Comparison of ENCODE assay signal across 9 mouse cellular contexts in the genomic region with DNA sequence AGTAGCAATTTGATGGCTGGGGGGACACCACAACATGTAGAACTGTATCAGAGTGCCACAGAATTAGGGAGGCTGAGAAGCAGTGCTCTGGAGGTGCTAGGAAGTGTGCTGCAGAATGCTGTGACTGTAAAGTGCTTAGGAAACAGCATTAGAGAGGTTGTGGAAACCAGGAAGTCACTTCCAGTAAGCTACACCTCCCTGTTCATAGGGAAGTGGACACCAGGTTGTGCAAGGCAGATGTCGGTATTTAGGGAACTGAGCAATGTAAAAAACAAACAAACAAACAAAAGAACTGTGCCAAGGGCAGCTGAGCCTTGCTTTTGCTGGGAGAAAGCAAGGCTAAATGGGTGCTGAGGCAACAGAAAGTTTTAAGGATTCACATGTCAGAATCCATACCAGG.
"Had no signal": no experiment of that assay in that cellular context is flagged by ENCODE, and none has a peak within 500 bp of the region (broad histone marks: within the 10 kb centered on the region; RNA-seq: fewer than 3 reads in every experiment).

No protein-coding gene starts in this region.

- H3K36me3 ChIP-seq: limb, embryonic 15.5 days; midbrain, embryonic 12.5 days; neural tube, embryonic 15.5 days had no signal

- H3K27me3 ChIP-seq: limb, embryonic 15.5 days; midbrain, embryonic 12.5 days; neural tube, embryonic 15.5 days had no signal

- H3K4me1 ChIP-seq: limb, embryonic 15.5 days; midbrain, embryonic 12.5 days; neural tube, embryonic 15.5 days had no signal

- H3K4me2 ChIP-seq: limb, embryonic 15.5 days; midbrain, embryonic 12.5 days; neural tube, embryonic 15.5 days had no signal

- DNase-seq: kidney, adult 2 months; kidney, postnatal 25 days had no signal

- H3K9ac ChIP-seq: limb, embryonic 15.5 days; midbrain, embryonic 12.5 days; neural tube, embryonic 15.5 days had no signal

- H3K9me3 ChIP-seq: limb, embryonic 15.5 days had no signal

- H3K27ac ChIP-seq: left cerebral cortex, adult 2 months; limb, embryonic 15.5 days; midbrain, embryonic 12.5 days; neural tube, embryonic 15.5 days; stomach, postnatal 0 days had no signal

- H3K4me3 ChIP-seq: left cerebral cortex, adult 2 months; limb, embryonic 15.5 days; midbrain, embryonic 12.5 days; neural tube, embryonic 15.5 days had no signal

- ATAC-seq: intestine, embryonic 16.5 days; midbrain, embryonic 16.5 days had no signal
